Mouse (Mus musculus) thymus, postnatal 36 days (tissue): Measurements from ENCODE around the gene Neurl1b.

Source experiments
- DNase-seq, 2 experiments: peaks; one replicate each; pipeline ENCODE4 v3.0.0; 2022; ENCODE audit warnings: mixed read lengths in 2 of 2

The Neurl1b gene

DNA sequence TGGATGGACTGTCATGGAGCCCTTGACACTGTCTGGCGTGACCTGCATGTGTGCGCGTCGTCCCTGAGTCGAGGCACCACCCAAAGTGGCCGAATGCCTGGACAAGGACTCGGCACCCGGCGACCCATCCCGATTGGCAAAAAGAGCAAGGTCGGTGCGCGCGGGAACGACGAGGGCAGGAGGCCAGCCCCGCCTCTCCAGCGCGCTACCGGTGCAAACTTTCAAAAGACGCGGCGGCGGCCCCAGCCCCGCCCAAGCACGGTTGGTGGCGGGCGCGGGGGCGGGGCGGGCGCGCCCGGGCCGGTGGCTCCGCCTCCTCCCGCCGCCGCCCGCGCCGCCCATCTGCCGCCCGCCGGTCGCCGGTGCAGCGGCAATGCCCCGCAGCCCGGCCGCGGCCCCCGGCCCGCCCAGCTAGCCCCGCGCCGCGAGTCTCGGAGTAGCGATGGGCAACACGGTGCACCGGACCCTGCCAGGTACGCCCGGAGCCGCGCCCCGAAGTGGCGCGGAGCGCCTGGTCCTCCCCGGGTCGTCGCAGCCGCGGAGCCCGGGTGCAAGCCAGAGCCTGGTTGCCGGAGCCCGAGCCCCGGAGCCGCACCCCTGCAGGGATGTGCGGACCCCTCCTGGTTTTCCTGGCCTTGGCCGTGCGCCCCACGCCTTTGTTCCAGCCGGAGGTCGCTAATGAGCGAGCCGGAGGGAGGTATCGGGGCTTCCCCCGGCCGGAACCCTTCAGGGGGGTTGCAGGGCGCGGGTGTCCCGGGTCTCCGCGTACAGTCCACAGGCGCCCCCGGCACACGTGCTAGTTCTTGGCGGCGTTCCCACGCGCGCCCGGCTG is at the start of gene Neurl1b:
TSS of gene Neurl1b (plus strand) at position 307 of the 832 bp plus-strand sequence.
- peak; percentile 70 to 78 for DNase-seq

- DNase-seq = no peak
Observed at GRCm38 (mm10) chr17:26366792-26367191, 47.8 kb upstream of the Neurl1b start.

DNA sequence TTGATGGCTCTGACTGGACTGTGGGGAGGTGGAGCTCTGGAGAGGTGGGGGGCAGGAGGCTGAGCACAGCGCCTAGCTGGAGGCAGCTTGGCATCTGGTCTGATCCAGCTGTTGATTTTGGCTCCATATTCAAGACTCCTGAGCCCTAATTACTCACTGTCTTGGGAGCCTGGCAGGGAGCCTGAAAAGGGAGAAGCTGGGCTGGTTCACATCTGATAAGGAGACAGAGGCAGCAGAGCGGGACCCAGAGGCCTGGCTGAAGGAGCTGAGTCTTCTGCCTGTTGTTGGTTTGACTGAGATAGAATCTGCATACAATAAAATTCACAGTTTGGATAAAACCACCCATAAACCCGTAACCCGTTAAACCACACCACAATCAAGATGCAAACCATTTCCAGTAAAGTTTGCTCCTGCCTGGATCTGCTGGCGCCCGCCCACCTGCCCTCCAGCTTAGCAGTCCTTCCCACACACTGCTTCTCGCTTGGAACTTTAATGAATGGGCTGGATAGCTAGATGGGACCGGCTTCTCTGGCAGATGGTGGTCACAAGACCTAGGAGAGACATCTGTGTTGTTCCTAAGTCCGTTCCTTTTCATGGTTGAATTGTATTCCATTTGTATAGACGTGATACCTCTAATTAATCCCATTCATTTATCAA is 46.2 kb upstream of the Neurl1b start:
- DNase-seq = no peak

DNA sequence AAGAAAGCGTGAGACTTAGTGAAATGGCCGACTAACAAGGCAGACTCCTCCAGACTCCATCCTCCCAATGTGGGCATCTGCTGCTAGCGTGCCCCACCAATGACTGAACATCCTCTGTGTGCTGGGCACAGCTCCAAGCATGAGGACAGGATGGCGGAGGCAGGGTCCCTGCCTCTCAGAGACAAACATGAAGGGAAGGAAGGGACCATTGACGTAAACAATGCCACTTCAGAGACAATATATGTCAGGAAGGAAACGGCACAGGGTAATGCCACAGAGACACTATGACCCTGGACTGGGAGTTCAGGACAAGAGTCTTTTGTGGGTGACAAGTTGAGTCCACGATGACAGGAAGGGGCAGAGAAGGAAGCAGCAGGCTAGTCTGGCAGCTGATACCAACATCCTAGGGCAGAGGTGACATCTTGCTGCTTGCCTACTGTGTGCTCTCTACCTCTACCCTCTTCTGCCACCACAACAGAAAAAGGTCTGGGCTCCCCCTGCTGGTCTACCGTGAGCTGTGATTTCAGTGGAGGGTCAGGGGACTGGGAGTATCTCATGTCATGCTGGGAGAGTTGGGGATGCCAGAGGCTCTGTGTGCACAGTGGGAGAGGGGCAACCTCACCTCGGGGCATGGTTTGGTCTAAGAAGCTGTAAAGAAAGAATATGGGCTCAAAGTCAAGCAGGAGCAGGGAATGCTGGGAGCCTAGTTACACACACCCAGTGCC is 43.9 kb upstream of the Neurl1b start:
- DNase-seq = peak; percentile 67 to 69

DNA sequence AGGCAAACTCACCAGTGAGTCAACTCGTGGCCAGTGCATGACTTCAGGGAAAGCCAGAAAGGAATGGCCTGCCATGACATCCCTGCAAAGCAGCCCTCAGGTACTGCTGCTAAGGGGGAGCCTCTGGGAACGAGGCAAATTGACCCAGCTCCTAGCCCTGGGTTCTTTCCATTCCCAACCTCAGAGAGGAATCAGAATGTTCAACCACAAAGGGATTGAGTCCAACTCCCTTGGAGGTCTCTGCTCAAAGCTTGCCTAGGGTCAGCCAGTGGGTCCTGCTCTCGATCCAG is 43.4 kb upstream of the Neurl1b start:
- DNase-seq = no peak

DNA sequence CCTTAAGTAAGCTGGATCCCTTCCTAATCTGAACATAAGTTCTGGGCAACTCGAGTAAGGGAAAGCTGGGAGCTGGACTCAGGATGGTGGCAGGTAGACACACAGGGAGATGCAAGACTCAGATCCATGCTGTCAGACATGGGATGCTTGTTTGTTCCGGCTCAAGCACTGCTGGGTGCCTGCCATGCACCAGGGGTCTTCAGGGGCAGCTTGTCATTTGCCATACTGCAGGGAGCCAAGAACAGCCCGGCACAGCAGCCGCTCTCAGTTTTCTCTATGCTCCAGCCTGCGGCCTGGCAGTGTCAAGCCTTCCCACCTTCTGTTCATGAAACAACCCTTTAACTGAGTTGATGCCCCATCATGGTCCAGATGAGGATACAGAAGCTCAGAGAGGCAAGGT is 41.4 kb upstream of the Neurl1b start:
- DNase-seq = no peak

DNA sequence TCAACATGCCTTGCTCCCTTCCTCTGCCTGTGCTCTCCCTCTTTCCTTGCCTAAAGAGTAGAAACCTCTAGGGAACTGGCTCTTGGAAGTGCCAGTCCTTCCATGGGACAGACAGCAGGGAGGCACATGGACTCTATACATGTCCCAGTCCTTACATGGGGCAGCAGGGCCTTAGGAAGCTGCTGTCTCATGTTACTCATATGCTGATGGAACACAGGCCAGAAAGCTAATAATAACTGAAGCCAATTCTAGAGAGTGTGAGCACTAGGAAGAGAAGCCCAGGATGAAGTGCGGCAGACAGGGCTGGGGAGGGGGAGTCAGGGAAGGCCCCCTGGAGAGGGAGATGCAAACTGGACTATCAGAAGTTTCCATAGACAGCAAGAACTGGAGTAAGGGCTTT is 38.2 kb upstream of the Neurl1b start:
- DNase-seq = no peak

- DNase-seq = no peak
Observed at GRCm38 (mm10) chr17:26376994-26377744, 37.5 kb upstream of the Neurl1b start.

GRCm38 (mm10) chr17:26380280-26380985 is 34.2 kb upstream of the Neurl1b start:
- no peak for DNase-seq

DNA sequence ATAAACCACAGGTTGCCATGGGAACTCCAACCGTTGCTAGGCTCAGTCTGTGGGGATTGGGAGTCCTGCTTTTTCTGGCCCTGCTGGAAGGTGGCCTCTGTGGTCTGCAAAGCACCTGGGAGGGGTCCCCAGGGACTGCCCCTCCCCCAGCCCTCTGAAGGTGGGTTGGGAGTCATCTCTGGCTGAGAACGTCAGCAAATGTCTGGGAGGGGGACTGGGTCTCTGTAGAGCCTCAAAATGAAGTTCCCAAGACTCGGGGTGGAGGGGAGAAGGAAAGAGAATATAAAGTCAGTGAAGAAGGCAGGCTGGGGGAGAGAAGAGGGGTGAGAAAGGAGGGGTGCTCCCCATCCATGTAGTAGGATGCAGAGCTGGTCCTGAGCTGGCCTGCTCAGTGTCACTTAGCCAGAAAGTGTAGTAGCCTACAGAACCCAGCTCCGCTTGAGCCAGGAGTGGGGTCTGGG is 33.6 kb upstream of the Neurl1b start:
- no peak for DNase-seq

- DNase-seq = peak; percentile 23 to 49
Observed at GRCm38 (mm10) chr17:26381613-26382012, 33.0 kb upstream of the Neurl1b start.

DNA sequence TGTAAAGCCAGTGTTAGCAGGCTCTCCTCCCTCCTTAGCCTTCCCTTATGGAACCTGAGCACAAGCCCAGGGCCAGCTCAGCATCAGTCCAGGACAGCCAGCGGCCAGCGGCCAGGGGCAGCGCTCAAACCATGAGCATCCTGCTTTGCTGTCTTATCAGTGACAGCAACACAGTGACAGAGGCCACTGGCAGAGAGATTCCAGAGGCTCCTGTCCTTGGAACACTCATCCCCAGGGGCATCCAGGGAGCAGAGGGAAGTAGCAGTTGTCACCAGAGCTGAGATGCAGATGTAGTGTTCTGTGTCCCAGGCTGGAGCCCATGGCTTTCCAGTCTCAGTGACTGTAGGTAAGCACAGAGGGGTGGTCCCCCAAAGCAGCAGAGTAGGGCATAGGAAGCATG is 32.5 kb upstream of the Neurl1b start:
- no peak for DNase-seq

DNA sequence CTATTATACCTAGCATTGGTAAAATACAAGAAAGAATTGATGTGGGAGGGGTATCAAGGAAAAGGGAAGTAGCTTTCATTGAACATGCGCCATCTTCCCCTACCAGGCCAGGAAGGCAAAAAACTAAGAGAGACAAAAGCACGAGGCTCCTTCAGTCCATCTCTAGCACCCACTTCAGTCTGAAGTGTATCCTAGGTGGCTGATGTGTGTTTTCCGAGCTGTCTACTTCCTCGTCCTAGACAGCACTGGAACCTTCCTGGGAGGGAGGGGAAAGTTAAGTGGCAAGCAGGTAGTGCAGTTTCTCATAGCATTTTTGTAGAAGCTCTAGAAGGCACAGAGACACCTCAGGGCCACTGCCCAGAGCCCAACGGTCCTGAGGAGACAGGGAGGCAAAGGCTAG is 31.9 kb upstream of the Neurl1b start:
- no peak for DNase-seq

DNA sequence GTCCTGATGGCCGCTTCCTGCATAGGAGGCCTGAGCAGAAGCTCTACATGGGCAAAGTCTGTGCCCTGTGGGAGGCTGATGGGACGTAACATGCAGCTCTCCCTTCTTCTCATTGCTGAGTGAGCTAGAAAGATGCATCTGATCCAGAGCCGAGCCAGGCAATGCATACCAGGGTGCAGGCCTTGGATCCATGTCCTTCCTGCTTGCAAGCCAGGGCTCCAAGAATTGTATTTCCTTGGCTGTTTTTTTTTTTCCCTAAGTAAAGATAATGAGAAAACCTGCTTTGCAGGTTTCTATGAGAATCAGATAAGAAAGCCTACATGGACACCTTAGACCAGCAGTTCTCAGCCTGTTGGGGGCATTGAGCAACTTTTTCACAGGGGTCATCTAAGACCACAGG is 30.5 kb upstream of the Neurl1b start:
- DNase-seq = no peak

GRCm38 (mm10) chr17:26385252-26386130 is 29.1 kb upstream of the Neurl1b start:
- no peak for DNase-seq

GRCm38 (mm10) chr17:26386131-26386481 is 28.5 kb upstream of the Neurl1b start:
- DNase-seq = no peak

DNA sequence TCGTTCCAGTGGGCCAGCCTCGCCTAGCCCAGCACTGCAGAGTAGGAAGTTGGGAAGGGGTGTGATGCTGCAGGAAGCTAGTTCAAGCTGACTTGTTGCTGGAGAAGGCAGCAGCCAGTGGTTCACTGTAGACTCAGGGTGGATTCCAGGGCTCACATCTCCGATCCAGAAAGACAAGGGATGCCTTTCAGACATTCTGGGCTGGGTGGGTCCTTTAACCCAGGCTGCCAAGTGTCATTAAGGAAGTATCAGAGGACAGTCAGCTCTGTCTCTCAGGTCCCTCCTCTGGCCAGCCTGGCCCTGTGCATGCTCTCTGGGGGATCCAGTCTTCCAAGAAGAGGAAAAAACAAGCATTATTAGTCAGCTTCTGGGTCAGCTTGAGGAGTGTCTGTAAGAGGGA is 26.5 kb upstream of the Neurl1b start:
- DNase-seq = no peak

- DNase-seq = no peak
Observed at GRCm38 (mm10) chr17:26389241-26389640, 25.4 kb upstream of the Neurl1b start.

DNA sequence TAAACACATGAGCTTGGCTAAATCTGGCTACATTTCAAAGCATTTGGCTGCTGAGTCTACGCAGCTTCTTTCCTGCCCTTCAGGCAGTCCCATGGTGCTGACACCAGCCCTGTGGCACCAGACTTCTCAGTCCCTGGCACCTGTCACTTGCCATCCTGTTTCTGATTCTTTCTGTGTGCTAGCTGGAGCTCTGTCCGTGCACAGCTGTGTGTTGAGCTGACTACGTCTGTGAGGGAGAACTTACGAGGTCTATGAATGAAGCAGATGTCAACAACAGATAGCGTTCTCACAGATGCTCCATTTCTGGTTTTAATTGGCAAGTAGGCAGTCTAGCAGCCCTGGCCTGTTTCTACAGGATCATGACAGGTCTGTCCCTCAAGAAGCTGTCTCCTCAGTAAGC is 24.0 kb upstream of the Neurl1b start:
- peak; percentile 29 to 67 for DNase-seq

- no peak for DNase-seq
Observed at GRCm38 (mm10) chr17:26392355-26392754, 22.3 kb upstream of the Neurl1b start.

- DNase-seq = no peak
Observed at GRCm38 (mm10) chr17:26396765-26397164, 17.9 kb upstream of the Neurl1b start.
